Mouse (Mus musculus) left cerebral cortex, adult 11 months (tissue): ENCODE results near the gene Itga6.

ENCODE experiments used
- DNase-seq: peaks from one replicate; pipeline ENCODE4 v3.0.0; 2022; ENCODE audit warnings: low spot score

The Itga6 gene

DNA sequence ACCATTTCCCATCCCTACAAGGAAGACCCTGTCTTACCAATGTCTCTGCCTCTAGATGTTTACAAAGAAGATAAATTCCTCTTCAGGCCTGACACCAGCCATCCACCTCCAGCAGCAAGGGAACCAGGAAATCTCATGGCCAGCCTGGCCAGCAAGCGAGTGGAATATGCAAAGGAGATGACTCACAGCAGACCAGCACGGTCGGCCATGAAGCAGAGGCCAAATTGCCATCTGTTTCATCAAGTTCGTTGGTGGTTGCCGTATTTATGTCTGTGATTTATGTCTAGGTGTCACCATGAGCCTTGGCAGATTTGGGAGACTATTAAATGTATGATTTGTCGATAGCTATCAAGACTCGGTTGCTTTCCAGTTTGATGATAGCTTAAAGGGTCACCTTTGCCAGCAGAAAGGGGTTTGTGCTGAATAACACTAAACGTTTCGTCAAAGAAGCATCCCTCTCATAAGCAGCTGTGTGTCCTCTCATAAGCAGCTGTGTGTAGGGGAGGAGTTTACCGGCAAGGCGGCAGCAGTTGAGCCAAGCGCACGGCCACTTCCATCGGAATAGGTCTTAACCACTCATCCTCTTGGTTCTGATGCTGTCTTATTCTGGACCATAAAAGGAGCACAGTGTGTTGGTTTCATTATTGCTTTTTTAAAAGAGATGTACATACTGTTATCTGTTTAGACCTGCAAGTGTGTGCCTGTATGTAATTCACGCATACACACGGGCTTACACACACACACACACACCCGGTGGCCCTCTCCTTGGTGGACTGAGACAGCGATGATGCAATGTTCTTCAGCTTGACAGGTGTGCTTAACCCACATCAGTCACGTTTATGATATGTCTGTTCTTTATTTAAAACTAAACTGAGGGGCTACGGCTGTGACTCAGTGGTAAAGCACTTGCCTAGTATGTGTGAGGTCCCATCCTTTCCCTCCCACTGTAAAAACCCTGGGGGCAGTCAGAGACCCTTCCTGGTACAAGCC lies 14.5 kb upstream of the Itga6 start:
- DNase-seq, result no peak

DNA sequence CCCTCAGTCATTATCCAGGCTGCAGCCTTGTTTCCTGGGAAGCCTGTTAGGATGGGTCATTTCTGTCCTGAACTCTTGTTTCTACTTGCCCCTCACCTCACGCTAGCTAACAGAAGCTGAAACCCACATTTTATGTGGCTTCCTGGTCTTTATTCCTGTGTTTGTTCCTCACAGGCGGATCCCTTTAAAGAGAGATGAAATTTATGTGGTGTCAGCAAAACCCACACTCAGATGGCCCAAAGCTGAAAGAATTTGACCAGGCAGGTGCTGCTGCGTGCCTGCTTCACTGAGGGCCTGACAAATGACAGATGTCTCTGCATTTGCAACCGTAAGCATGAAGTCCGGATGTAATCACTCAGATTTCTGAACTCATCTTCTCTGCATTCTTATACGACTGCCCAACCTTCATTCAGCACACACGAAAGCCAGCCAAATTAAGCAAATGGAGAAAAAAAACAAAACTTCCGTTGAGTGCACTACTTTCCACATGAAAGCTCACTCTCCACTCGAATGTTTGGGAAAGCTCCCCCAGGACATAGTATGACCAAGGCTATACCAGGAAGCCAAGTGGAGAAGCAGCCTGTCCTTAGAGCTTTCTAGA lies 10.5 kb upstream of the Itga6 start:
- DNase-seq, result no peak

DNA sequence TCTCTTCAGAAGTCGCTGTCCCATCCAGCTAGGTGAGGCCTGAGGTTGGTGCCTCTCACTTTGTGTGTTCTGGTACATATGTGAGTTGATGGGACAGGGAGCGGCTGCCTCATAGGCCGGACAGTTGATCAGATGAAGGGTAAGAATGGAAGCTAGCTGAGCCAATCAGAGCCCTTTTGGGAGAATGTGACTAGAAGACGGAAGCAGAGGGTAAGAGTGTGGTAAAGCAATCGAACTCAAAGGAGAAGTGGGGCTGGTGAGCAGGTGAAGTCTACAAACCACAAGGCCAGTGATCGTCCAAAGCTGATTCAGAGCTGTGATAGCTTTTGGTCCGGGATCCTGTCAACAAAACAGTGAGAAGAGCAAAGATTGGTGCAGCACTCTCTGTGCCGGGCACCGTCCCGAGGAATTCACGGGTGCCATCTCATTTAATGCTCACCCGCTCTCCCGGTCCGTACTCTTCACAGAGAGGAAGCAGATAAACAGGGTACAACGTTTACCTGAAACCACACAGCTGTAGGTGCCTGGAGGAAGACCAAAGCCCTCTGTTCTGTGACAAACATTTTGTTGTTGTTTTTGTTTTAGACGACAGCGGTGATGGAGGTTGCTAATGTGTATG lies 9.8 kb upstream of the Itga6 start:
- no peak for DNase-seq

DNA sequence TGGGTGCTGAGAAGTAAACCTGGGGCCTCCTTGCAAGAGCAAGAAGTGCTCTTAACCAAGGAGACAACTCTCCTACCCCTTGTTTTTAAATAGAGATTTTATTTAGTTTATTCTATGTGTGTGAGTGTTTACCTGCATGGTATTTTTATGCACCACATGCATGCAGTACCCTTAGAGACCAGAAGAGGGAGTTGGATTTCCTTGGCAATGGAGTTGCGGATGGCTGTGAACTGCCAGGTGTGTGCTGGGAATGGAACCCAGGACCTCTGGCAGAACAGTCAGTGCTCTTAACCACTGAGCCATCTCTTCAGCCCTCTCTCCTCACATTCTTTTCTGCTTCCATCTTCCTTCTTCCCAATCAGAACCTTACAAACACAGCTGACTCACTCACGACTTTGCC lies 9.2 kb upstream of the Itga6 start:
- no peak for DNase-seq

DNA sequence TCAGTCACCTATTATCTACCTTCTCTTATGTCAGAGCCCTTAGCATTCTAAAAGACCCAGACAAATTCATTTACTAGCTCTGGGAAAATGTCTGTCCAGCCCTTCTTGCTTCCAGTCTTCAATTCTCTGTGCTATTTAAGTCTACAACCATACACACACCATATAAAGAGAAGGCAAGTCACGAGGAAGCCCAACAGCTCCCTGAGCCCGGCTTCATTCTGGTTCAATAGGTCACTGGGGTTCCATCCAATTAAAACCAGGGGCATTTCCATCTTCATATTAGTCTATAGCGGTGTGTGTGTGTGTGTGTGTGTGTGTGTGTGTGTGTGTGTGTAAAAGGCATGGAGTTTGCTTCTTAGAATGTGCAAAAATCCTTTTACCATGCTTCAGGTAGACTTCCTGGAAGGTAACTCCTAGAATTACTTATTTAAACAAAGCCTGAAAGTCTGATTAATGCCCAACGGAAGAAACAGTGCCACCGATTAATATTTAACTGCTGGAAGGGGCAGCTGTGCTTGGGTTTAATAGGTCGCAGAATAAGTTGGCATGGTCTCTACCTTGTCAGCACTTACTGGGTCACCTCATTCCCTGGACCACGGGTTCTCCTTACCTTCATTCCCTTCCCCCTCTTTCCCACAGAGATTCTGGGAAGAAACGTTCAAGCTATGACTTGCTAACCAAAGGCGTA lies 6.1 kb upstream of the Itga6 start:
- no peak for DNase-seq

DNA sequence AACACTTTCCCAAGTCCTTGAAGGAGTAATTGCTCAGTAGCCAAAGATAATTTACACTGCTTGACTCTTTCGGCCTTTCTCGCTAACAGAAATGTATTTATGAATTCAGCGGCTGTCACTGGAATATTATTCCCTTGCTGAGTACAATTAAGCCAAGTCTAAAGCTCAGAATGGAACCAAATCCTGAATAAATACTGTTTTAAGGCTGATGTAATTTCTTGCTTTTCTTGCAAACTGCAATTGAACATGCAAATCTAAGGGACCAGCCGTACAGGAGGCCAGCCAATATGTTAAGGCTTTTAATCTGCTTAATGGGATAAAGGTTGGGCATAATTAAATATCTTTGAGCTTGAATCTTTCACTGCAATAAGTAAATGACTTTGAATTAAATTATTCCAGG lies 2.9 kb upstream of the Itga6 start:
- no peak for DNase-seq

DNA sequence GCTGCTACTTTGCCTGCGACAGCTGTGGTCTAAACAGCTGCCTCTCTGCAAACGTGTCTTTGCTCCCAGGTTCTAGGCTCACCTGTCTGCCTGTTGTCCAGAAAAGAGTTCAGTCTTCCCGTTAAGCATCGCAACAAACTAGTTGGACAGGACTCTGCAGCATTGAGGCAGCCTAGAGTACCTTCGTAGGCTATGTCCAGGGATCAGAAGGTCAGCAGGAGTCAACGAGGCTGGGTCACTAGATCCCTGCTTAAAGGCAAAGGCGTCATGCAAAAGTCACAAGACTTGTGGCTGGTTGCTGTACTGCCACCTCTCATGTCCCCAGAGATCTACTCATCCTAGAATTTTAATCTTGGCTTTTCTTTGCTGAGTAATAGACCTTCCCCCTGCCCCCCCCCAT lies 2.0 kb upstream of the Itga6 start:
- DNase-seq, result no peak

DNA sequence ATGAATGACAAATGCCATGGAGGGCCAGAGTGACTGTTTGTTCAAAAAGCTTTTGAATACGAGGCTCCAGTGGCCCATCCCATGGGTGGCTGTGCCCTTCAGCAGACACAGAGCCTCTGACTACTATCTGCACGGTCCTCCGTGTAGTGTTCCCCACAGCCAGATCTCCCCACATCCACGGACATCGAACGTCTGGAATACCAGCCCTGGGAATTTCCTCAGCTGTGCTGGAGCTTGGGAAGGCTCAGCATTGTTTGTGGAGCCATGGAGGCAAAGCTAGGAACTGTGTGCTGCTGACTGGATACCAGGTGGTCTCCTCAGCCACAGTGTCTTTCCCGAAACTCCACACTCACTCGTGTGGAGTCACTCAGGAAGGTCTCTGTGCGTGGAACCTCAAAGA lies 1.1 kb upstream of the Itga6 start:
- DNase-seq, result no peak

DNA sequence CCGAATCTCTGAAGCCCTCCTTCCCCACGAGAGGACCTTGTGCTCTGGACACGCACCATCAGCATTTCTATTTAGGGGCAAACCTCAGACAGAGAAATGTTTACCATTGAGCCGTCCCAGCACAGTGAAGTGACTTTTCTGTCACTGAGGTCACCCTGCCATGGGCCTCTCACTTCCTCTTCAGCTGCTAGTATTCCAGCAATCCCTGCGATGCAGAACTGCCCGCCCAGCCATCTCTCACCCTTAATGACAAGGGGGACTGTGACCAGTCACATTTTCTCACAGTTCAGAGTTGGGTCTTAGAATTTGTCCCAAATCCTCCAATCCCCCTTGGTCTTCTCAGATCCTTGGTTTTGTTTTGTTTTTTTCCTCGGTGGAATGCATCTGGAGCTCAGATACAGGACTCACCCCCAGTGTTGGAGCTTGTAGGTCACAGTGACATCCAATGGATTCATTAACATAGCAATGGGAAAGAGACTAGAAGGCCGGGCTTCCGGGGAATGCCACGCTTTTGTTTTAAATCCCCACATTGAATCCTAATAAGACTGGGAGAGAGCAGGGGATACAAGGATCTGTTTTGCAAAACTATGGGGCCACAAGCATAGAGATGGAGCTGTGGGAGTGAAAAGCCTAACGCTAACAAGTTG lies 432 bp upstream of the Itga6 start:
- DNase-seq, result peak; percentile 7

DNA sequence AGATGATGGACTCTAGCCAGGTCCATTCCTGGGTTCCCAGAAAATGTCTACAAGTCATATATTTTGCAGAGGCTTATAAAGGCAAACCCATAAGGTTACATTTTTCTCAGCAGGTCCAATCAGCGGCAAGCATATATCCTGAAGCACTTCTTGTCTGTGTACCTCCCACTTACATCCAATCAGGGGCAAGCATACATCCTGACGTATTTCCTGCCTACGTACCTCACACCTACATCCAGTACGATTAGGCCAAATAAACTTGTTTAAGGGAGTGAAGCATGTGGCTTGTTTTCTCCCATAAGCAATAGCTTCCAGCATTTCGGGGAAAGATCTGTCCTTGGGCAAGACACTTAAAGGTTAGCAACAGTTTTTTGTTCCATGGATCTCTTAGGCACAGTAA lies 3.0 kb downstream of the Itga6 start:
- DNase-seq, result no peak

DNA sequence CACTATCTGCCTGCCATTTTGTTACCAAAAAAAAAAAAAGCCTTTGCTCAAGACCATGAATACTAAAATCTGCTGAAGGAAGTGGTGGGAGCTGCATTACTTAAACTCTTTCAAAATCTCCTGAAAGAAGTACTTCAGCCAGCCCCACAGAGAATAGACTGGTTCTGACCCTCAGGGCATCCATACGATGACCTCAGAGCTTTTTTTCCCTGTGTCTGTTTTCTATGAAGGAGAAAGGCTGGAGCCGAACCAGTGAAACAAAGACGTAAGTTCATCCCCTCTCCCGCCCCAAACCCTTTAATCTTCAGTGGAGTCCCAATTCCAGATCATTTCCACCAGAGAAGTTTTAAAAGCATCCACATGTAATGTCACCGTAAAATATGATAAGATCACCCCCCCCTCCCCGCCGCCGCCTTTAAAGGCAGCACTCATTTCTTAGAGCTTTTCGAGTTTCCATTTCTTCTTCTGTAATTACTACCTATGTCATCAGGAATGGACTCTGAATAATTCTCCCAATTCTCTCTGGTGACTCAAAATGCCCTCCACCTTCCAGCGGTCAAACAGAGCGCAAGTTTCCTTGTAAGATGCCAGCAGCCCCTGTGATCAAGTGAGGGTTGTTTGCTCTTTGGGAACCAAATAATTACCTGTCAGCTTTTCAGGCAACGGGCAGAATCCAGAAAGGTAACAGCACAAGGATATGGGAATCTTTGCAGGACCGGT lies 4.1 kb downstream of the Itga6 start:
- DNase-seq, result no peak

DNA sequence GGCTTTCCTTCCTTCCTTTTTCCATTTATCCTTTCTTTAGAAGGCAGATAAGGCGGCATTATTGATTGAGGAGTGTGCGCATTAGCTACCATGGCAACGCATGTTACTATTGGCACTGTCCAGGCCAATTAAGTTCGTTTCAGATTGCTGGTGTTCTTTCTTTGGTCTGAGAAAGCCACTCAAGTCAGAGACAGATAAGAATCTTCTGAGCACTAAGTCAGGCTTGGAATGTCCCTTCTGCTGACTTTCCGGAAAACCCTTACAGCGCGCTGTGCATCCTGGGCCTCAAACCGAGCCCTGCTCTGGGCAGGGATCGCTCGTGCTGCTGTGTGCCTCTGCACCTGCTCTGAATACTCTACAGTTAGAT lies 4.7 kb downstream of the Itga6 start:
- DNase-seq, result no peak

DNA sequence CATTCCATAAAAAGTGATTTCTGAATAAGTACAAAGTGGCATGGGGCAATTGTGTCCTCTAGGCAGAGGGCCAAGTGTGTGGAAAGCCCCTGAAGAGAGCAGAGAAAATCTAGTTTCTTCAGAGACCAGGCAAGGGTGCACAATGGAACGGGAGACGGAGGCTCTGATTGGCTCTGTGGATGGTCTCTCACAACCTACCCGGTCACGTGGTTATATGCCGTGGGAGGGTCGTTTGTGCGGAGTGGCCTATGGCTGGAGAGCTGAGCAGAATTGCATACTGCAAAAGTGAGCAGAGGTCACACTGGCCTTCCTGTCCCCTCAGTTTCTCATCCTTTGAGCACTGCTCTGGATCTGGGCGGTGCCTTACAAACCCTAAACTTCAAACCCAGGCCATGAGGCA lies 5.9 kb downstream of the Itga6 start:
- no peak for DNase-seq

DNA sequence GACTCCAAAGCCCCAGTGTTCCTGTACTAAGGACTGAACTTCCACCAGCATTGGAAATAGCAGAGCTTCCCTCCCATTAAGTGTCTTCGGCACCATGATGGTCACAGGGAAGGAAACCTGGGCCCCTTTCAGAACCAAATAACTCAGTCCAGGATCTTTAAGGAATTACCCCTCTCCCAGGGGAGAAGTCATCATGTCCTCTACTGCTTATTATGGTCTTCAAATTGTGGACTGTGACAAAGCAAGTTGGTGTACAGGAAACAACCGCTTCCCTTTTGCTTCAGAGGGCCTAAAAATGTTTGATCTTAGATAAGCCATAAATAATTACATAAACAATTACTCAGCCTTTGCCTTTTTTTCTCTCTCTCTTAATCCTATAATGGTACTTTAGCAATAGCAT lies 6.4 kb downstream of the Itga6 start:
- no peak for DNase-seq

DNA sequence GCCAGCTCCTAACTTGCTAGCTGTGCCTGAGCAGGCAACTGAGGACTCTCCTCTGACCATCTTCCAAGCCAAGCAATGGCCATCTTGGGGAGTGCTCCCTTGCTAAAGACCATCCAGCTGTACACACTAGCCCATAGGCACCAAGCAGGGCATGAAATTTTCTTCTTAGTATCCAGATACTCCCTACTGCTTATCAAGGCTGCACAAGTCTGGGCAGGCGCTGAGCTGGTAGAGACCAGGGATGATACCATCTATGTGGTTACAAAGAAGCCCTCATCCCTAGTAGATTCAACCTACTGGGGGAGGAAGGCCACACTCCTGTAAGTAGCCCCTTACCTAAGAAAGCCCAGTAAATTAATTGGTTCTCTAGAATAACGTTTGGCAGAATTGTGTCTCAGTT lies 7.0 kb downstream of the Itga6 start:
- DNase-seq, result no peak

DNA sequence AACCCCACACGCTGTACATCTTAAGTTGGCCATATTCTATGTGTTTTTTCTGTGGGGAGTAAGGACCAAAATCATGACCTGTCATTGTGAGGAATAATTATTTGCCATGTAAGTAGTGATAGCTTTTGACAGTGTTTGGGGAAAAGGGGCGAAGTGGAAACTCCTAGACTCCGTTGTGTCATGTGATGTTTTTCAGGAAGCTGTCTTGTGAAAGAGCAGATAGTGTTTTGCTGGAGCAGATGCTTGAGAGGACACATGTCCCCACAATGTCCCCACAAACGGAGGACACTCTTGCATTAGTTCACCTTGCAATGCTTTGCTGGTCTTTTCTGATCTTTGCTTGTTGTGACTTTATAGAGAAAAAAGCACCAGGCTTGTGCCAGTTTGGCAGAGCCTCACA lies 7.7 kb downstream of the Itga6 start:
- DNase-seq, result no peak

DNA sequence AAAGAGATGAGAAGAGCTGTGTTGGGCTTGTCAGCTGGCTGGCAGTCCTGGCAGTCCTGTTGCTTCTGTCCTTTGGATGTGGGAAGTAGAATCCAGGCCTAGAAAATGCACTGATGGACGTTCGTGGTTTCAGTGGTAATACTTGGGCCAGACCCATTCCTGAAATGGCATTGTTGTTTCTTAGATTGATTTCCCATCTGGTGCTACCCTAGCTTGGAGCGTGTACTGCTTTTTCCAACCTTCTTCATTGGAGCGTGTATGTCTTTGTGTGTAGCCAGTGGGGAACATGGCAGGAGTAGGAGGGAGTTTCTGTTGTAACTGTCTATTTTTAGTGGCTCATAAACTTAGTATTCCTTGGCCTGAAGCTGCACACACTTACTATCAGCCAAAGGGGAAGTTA lies 10.3 kb downstream of the Itga6 start:
- no peak for DNase-seq

DNA sequence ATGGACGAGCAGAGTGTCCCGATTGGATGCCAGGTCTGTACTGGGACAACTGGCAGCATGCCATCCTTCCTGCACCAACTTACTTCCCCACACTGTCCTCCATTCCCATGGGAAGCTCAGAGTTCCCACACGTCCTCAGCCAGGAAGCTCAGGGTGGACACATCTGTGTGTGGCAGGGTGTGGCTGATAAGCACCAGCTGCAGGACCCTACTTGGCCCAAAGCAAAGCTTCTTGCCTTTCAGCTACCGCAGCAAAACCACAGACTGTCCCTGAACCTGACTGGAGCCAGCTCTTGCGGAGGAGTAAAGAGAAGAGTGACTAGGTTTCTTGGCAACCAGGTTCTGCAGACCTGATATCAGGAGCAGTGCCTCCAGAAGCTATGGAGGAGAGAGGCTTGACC lies 11.7 kb downstream of the Itga6 start:
- DNase-seq, result no peak

DNA sequence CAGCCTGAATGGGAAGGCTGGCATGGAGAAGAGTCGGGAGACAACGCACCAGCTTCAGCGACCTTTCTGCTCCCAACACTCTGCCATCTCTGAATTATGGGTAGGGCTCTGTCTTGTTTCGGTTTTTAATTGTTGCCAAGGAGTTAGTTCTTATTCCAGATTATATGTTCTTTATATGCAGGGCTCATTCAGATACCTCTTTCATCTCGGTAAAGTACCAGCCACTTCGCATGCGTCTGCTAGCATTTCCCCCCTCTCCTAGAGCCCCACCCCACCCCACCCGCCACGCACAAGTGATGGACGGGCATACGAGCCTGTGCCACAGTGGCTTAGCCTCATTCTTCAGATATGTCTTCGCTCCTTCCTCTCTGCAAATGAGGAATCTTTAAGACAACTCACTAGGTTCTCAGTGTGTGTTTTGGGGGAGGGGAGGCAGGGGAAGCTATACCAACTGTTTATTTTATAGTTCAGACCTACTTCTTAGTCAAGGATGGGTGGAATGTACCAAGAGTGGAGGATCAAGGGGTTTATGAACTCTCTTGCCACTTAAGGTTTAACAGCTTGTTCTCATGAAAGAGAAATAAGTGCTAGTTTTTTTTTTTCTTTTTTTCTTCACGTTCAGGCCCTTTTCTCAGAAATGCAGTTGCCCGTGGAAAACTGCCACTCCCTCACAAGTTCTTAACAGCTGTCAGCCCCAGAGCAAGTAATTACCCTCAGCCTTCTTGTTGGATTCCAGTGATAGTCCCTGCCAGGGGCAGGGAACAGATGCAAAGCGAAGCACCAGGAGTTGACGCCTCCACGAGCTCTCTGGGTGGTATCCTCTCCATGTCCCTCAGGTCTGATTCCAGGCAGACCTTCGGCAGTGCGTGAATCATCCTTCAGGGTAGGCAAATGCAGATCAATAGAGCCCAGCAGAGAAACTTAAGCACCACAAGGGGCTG lies 13.4 kb downstream of the Itga6 start:
- no peak for DNase-seq

DNA sequence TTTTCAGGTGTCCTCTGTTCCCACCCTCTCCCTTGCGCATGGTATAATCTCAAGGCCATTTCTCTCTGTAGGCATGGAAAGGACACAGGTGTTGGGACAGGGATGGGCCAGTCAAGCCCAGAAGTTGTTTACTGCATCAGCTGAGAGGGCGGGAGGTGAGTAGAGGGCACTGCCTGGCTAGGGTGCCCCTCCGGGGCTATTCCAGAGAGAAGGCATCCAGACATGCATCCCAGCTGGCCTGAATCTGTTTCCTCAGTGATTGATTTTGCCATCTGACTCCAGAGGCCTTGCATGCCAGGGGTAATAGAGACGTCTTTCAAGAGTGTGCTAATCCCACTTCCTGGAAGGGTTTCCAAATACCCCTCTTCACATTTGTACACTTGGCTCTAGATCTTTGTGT lies 14.7 kb downstream of the Itga6 start:
- DNase-seq, result no peak
